Mouse (Mus musculus) kidney, embryonic 14.5 days (tissue): ENCODE data around the gene Gipc3. TPM values are rescaled to one million over a fixed set of nuclear protein-coding genes. Genes with fewer than 3 reads are reported as not detected.

ENCODE experiments used
- ATAC-seq: fragments of 200-750 bp; cut with Nextera tagmentation; 2 replicates; pipeline ENCODE4 v1.8.0; 2017; ENCODE audit warnings: moderate number of reproducible peaks, mild to moderate bottlenecking, moderate TSS enrichment, moderate library complexity; ENCODE audit not compliant: low FRiP score, low TSS enrichment
- H3K27ac ChIP-seq: fragments of 300-500 bp; sonication (generic); 2 replicates; pipeline ENCODE4 v1.5.1; 2014; ENCODE audit warnings: low read depth, mild to moderate bottlenecking, low read length, moderate library complexity, mixed read lengths
- H3K27me3 ChIP-seq: fragments of 300-500 bp; sonication (generic); 2 replicates; pipeline ENCODE4 v1.6.1; 2014; ENCODE audit warnings: mild to moderate bottlenecking, low read length; ENCODE audit not compliant: control insufficient read depth, insufficient read depth
- H3K36me3 ChIP-seq: fragments of 300-500 bp; sonication (generic); 2 replicates; pipeline ENCODE4 v1.6.1; 2014; ENCODE audit warnings: low read length, mixed read lengths; ENCODE audit not compliant: control insufficient read depth, insufficient read depth
- H3K4me1 ChIP-seq: fragments of 300-500 bp; sonication (generic); 2 replicates; pipeline ENCODE4 v1.6.1; 2014; ENCODE audit warnings: low read length, mixed read lengths; ENCODE audit not compliant: control insufficient read depth, insufficient read depth
- H3K4me2 ChIP-seq: fragments of 300-500 bp; sonication (generic); replicated peaks from 2 replicates; pipeline ENCODE4 v1.6.1; 2014; ENCODE audit warnings: low read depth, mild to moderate bottlenecking, low read length
- H3K4me3 ChIP-seq: fragments of 300-500 bp; sonication (generic); 2 replicates; pipeline ENCODE4 v1.5.1; 2014; ENCODE audit warnings: mild to moderate bottlenecking, low read length
- H3K9ac ChIP-seq: fragments of 300-500 bp; sonication (generic); 2 replicates; pipeline ENCODE4 v1.6.1; 2014; ENCODE audit warnings: low read depth, mild to moderate bottlenecking, low read length, moderate library complexity
- H3K9me3 ChIP-seq: fragments of 300-500 bp; sonication (generic); 2 replicates; pipeline ENCODE4 v1.6.1; 2016; ENCODE audit warnings: low read length; ENCODE audit not compliant: control insufficient read depth
- WGBS: fragments of 180-500 bp; shearing (Covaris S2); extraction: QIAGEN DNeasy Blood & Tissue Kit; methylation state at CpG from one replicate; pipeline ENCODE4 v1.1.7; 2014; 5-methylcytosine and 5-hydroxymethylcytosine counted together
- microRNA-seq: library from miRNA; unstranded; fragments of <30 nt; microRNA quantifications from one replicate; pipeline ENCODE4, GENCODE M21; 2016
- polyA plus RNA-seq: library from polyadenylated mRNA; unstranded; fragments of >200 nt; fragmentation: Nextera tagmentation; extraction: Ambion mirVana; gene quantifications from 2 replicates; pipeline ENCODE4 v1.2.1, GENCODE M21; 2014

Gene Gipc3
- polyA plus RNA-seq, 1 experiment from 2014 or later, result 0.05 TPM

DNA sequence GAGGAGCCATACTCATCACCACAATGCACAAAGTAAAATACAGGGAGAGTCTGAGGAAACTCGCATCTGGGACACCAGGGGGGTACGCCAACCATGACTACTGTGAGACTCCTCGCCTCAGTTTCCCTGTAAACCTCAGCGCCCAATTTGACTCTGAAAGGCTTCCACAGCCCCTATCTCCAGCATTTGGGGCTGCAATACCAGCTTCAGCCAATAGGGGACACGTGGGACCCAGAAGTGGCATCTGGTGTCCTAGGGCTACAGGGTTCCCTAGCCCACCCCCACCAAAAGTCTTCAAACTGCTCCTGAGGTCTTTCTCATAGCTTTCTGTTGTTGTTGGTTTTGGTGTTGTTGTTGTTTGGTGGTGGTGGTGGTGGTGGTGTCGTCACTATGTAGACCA, 54.5 kb downstream of the Gipc3 start:
- no peak overlapping the region for H3K9ac ChIP-seq
- H3K4me3 ChIP-seq, result no peak overlapping the region
- ATAC-seq, result no peak
- H3K4me1 ChIP-seq, result peaks cover 19% of the 10 kb centered on the region
- no peaks in the 10 kb centered on the region for H3K9me3 ChIP-seq
- H3K36me3 ChIP-seq, result no peaks in the 10 kb centered on the region
- H3K4me2 ChIP-seq, result no peak overlapping the region
- H3K27ac ChIP-seq, result no peak overlapping the region
- peaks cover 35% of the 10 kb centered on the region for H3K27me3 ChIP-seq
- 44% methylated on average over 6 of the region's 6 CpGs for WGBS

DNA sequence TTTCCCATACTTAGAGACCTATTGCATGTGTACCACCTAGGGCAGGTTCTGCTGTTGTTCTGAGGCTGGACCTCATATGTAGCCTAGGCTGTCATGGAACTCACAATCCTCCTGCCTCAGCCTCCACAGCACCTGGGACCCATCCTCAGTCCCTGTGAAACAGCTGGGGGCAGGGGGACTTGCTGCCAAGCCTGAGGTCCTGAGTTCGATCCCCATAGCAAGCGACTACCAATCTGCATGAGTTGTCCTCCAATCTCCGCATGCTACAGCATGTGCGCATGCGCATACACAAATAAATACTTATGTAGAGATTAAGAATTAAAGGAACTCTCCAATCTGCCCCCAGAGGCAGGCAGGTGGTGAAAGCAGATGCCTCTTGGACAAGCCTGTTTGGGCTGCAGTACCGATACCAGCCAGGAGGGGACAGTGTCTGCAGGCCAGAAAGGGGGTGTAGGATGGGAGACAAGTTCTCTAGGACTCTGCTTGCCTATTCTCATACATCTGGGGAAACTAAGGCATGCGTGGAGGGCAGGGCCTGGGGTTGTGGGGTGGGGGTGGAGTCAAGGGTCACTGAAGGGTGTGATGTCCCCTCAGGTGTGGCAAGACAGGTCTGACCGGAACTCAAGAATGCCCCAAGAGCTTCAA, 55.4 kb downstream of the Gipc3 start:
- Histone ChIP-seq H3K27me3 (peaks cover 39% of the 10 kb centered on the region), H3K27ac (no peak overlapping the region), H3K36me3 (no peaks in the 10 kb centered on the region), H3K4me2 (peak overlapping the region; percentile 17; the same call in 1 of the 2 replicates), H3K4me1 (peaks cover 16% of the 10 kb centered on the region; the same call in 1 of the 2 replicates), H3K4me3 (no peak overlapping the region), H3K9ac (no peak overlapping the region), H3K9me3 (no peaks in the 10 kb centered on the region)
- ATAC-seq, result no peak
- 63% methylated on average over 8 of the region's 8 CpGs for WGBS

DNA sequence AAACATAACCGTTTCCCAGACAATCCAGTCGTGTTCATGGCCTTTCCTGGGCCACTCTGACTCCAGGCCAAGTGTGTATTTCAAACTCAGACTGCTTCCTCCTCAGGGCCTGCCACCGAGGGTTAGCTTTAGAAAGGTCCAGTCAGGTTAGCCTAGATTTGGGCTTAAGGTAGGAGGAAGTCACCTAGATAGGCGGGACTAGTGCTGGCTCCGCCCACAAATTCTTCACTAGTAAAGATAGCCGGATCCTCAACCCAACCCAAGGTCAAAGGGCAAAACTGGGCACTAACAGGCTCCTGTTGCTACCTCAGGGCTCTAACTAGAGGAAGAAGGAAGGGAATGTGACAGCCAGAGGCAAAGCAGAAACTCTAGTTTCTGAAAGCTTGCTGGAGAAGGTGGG, 56.5 kb downstream of the Gipc3 start:
- Histone ChIP-seq H3K9me3 (no peaks in the 10 kb centered on the region), H3K36me3 (no peaks in the 10 kb centered on the region), H3K27ac (no peak overlapping the region), H3K4me3 (no peak overlapping the region; the same call in 1 of the 2 replicates), H3K4me2 (no peak overlapping the region), H3K27me3 (peaks cover 39% of the 10 kb centered on the region), H3K9ac (no peak overlapping the region), H3K4me1 (peaks cover 16% of the 10 kb centered on the region; the same call in 1 of the 2 replicates)
- 38% methylated on average over 6 of the region's 6 CpGs for WGBS
- ATAC-seq, result no peak

DNA sequence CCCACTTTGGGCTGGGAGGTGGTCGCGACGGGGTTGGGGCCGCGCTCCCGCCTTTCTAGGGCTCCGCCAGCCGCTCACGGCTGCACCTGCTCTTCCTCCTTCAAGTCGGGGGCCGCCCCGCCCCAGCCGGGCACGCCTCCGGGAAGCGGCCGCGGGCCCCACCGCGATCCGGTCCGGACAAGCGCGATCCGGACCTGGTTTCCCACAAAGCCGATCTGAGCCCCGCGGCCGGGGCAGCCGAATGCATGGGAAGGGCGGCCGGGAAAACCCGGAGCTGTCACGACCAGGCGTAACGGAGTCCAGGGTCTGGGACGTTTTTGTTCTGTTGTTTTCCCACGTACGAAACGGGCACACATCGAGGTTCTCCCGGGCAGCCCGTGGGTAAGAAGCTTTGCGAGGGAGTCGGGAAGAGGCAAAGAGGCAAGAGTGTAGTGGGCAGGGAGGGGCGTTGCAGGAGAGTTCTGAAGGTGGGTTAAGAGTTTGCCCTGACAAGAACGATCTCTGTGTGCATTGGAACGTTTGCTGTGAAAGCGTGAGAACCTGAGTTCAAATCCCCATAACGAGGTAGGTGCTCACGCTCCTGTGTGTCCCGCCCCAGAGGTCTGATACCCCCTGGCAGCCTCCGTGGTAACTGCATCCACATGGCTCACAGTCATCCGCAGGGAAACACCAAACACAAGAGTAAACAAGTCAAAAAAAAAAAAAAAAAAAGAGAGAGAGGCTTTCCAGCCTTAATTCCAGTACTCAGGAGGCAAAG, 57.2 kb downstream of the Gipc3 start:
- peak overlapping the region; percentile 52 for H3K4me3 ChIP-seq
- H3K36me3 ChIP-seq, result no peaks in the 10 kb centered on the region
- no peaks in the 10 kb centered on the region for H3K9me3 ChIP-seq
- peak overlapping the region; percentile 65 for H3K9ac ChIP-seq
- no peak overlapping the region for H3K27ac ChIP-seq
- H3K4me2 ChIP-seq, result peak overlapping the region; percentile 85
- ATAC-seq, result peak; percentile 67
- WGBS, result 2% methylated on average over 54 of the region's 54 CpGs
- H3K4me1 ChIP-seq, result peaks cover 16% of the 10 kb centered on the region; the same call in 1 of the 2 replicates
- H3K27me3 ChIP-seq, result peaks cover 33% of the 10 kb centered on the region

Small RNA genes lying within 50 kb of the gene (microRNA-seq; reads per million reads assigned to microRNA genes)
- gene Mir6913, result not detected

Other genes with a start within 250 kb of the Gipc3 start
- gene Creb3l3, start 244.4 kb downstream of the Gipc3 start, polyA plus RNA-seq, result 0.11 and 0.24 TPM in 2 replicates
- gene Map2k2, start 237.4 kb downstream of the Gipc3 start, polyA plus RNA-seq, result 187 and 208 TPM in 2 replicates
- gene Zbtb7a, start 208.0 kb downstream of the Gipc3 start, polyA plus RNA-seq, result 16.1 and 18.1 TPM in 2 replicates
- gene Pias4, start 175.3 kb downstream of the Gipc3 start, polyA plus RNA-seq, result 45.3 and 48.4 TPM in 2 replicates
- gene Eef2, start 166.6 kb downstream of the Gipc3 start, polyA plus RNA-seq, result 465 and 473 TPM in 2 replicates
- gene Dapk3, start 160.3 kb downstream of the Gipc3 start, polyA plus RNA-seq, result 45.7 and 58.0 TPM in 2 replicates
- gene 4930442H23Rik, start 159.4 kb downstream of the Gipc3 start, polyA plus RNA-seq, result not detected in 2 replicates
- not detected in 2 replicates for gene Nmrk2, start 141.2 kb downstream of the Gipc3 start, polyA plus RNA-seq
- gene Atcay, start 112.4 kb downstream of the Gipc3 start, polyA plus RNA-seq, result 0.19 and 0.23 TPM in 2 replicates
- 4.5 and 4.7 TPM in 2 replicates for gene Zfr2, start 110.1 kb downstream of the Gipc3 start, polyA plus RNA-seq
- gene Matk, start 90.3 kb downstream of the Gipc3 start, polyA plus RNA-seq, result 5.4 and 7.0 TPM in 2 replicates
- gene Mrpl54, start 76.3 kb downstream of the Gipc3 start, polyA plus RNA-seq, result 240 and 276 TPM in 2 replicates
- gene Apba3, start 76.3 kb downstream of the Gipc3 start, polyA plus RNA-seq, result 51.4 and 52.7 TPM in 2 replicates
- gene Tjp3, start 51.7 kb downstream of the Gipc3 start, polyA plus RNA-seq, result 7.6 and 11.6 TPM in 2 replicates
- 25.4 and 60.7 TPM in 2 replicates for gene Pip5k1c, start 50.3 kb downstream of the Gipc3 start, polyA plus RNA-seq
- 21.4 and 29.6 TPM in 2 replicates for gene Cactin, start 22.2 kb downstream of the Gipc3 start, polyA plus RNA-seq
- 8.7 and 10.1 TPM in 2 replicates for gene Tbxa2r, start 14.5 kb downstream of the Gipc3 start, polyA plus RNA-seq
- gene Hmg20b, start 7.2 kb upstream of the Gipc3 start, polyA plus RNA-seq, result 115 and 119 TPM in 2 replicates
- 4.1 and 4.6 TPM in 2 replicates for gene Mfsd12, start 14.2 kb upstream of the Gipc3 start, polyA plus RNA-seq
- gene 4930404N11Rik, start 22.6 kb upstream of the Gipc3 start, polyA plus RNA-seq, result 0.14 and 0.30 TPM in 2 replicates
- 101 and 108 TPM in 2 replicates for gene Fzr1, start 35.2 kb upstream of the Gipc3 start, polyA plus RNA-seq
- gene Dohh, start 41.2 kb upstream of the Gipc3 start, polyA plus RNA-seq, result 59.2 and 73.9 TPM in 2 replicates
- 3.5 and 3.8 TPM in 2 replicates for gene Gm48551, start 41.2 kb upstream of the Gipc3 start, polyA plus RNA-seq
- 0.61 and 1.5 TPM in 2 replicates for gene Gm48552, start 45.7 kb upstream of the Gipc3 start, polyA plus RNA-seq
- 14.9 and 16.4 TPM in 2 replicates for gene Smim24, start 49.8 kb upstream of the Gipc3 start, polyA plus RNA-seq
- gene Nfic, start 112.4 kb upstream of the Gipc3 start, polyA plus RNA-seq, result 47.3 and 59.0 TPM in 2 replicates
- gene Celf5, start 139.4 kb upstream of the Gipc3 start, polyA plus RNA-seq, result 0.28 and 0.36 TPM in 2 replicates
- gene Ncln, start 153.1 kb upstream of the Gipc3 start, polyA plus RNA-seq, result 59.1 and 76.6 TPM in 2 replicates
- 0.41 and 0.54 TPM in 2 replicates for gene S1pr4, start 156.9 kb upstream of the Gipc3 start, polyA plus RNA-seq
- gene Gna15, start 181.0 kb upstream of the Gipc3 start, polyA plus RNA-seq, result 0.23 and 0.60 TPM in 2 replicates
- gene Gna11, start 201.9 kb upstream of the Gipc3 start, polyA plus RNA-seq, result 77.7 and 89.2 TPM in 2 replicates
- gene Aes, start 216.2 kb upstream of the Gipc3 start, polyA plus RNA-seq, result 408 and 609 TPM in 2 replicates
- gene Tle2, start 231.3 kb upstream of the Gipc3 start, polyA plus RNA-seq, result 29.3 and 30.4 TPM in 2 replicates